Mouse (Mus musculus): ENCODE measurements at regions not wholly inside any gene's neighbourhood (a gene's known extent, or its start where the extent isn't known, plus 50 kb on each side); places are given as distances from the start of the nearest gene placed in this dataset.

GRCm38 (mm10) chr17:45852402-45852801, 118.8 kb upstream of the 1600014C23Rik start:
- TF ChIP-seq ZNF384 (IDR thresholded peaks at IDR 0.05; ENCODE audit: low read depth, low read length) (no peak), CHD2 (IDR thresholded peaks at IDR 0.05; ENCODE audit: low read depth, low read length) (no peak)
